Mouse (Mus musculus): ENCODE measurements around the gene Oprl1.

DNA sequence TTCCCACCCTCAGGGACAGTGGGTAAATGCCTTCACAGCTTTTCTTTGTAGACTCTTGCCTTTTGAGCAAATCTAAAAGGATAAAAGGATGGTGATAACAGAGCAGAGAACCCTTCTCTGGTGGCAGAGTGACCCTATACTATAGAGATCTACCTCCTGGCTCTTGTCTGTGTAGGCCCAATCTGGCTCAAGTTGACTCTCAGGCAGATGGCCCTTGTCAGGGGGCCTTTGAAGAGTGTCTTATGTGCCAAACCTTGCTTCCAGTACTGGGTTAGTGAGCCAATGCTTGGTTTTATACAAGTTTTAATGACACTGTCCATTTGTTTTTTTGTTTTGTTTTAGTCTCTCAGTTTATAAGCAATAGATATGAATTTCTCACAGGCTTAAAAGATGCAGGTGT, 6.4 kb downstream of the Oprl1 start:
- no peak for TF ChIP-seq CTCF (IDR thresholded peaks at IDR 0.05; ENCODE audit: extremely low read depth, insufficient read depth, low read length)
- no peak for TF ChIP-seq POLR2A (IDR thresholded peaks at IDR 0.05; ENCODE audit: extremely low read depth, insufficient read depth, low read length)

All from cortical plate, adult 2 months (tissue).